Mouse (Mus musculus) cerebellum, adult 2 months (tissue): ENCODE data around the gene Cyb5rl. TPM values are rescaled to one million over a fixed set of nuclear protein-coding genes. Genes with fewer than 3 reads are reported as not detected.

Experiments
- DNase-seq, 2 experiments: peaks; one replicate each; pipeline ENCODE4 v3.0.0; 2021
- H3K27ac ChIP-seq: fragments of 200-500 bp; 2 replicates; pipeline ENCODE4 v1.5.1; 2012; ENCODE audit warnings: low read length, control low read depth, inconsistent platforms; ENCODE audit not compliant: insufficient read depth
- H3K27me3 ChIP-seq: fragments of 200-500 bp; 2 replicates; pipeline ENCODE4 v1.6.1; 2012; ENCODE audit warnings: inconsistent platforms, mild to moderate bottlenecking, low read length, moderate library complexity; ENCODE audit not compliant: control insufficient read depth, insufficient read depth
- H3K4me1 ChIP-seq: fragments of 200-500 bp; 2 replicates; pipeline ENCODE4 v1.6.1; 2011; ENCODE audit warnings: low read length; ENCODE audit not compliant: control insufficient read depth, insufficient read depth
- H3K4me3 ChIP-seq: fragments of 200-500 bp; replicated peaks from 2 replicates; pipeline ENCODE3; 2011; ENCODE audit warnings: mild to moderate bottlenecking, low read depth, low read length, control low read depth; ENCODE audit not compliant: insufficient read depth
- CTCF ChIP-seq: fragments of 200-500 bp; IDR thresholded peaks from 2 replicates; pipeline ENCODE4 v1.5.1; 2011; ENCODE audit warnings: low read depth, mild to moderate bottlenecking, control low read depth, low read length, moderate library complexity, borderline replicate concordance; ENCODE audit not compliant: insufficient read depth
- POLR2A ChIP-seq: fragments of 200-500 bp; IDR thresholded peaks from 2 replicates; pipeline ENCODE4 v1.6.1; 2011; ENCODE audit warnings: low read length, control low read depth, borderline replicate concordance; ENCODE audit not compliant: insufficient read depth
- WGBS: fragments of 180-500 bp; shearing (Covaris S2); methylation state at CpG from one replicate; pipeline ENCODE4 v1.1.7; 2018; 5-methylcytosine and 5-hydroxymethylcytosine counted together
- polyA plus RNA-seq: library from polyadenylated mRNA; depleted of rRNA; stranded (reverse); fragments of >200 nt; gene quantifications from 2 replicates; pipeline ENCODE4 v1.2.3, GENCODE M21; 2012; rRNA removed

The Cyb5rl gene
- 5.5 and 5.7 TPM in 2 replicates for polyA plus RNA-seq

- peak within 1 kb of the TSS; percentile 85 for H3K4me3 ChIP-seq
- H3K27me3 ChIP-seq = no peaks in the 10 kb centered on the region
- under 1% methylated on average over 60 of the region's 60 CpGs for WGBS
- peaks cover 6% of the 10 kb centered on the region; the same call in 1 of the 2 replicates for H3K4me1 ChIP-seq
- TF ChIP-seq POLR2A = peak; percentile 78
- TF ChIP-seq CTCF = no peak
- peak within 1 kb of the TSS; percentile 63; the same call in 1 of the 2 replicates for H3K27ac ChIP-seq
- peak; percentile 97 to 98 for DNase-seq
These were observed at the start of gene Cyb5rl, which contains the start of gene Mrpl37 for GRCm38 (mm10) chr4:107066252-107067124. Cyb5rl (plus strand) TSS chr4:107066988. Mrpl37 (minus strand) TSS chr4:107066868.

- no peak for DNase-seq
- TF ChIP-seq POLR2A (no peak), CTCF (no peak)
- Histone ChIP-seq H3K4me1 (peaks cover 76% of the 10 kb centered on the region), H3K27ac (no peak overlapping the region), H3K27me3 (no peaks in the 10 kb centered on the region), H3K4me3 (no peak overlapping the region)
These were observed 49.5 kb upstream of the Cyb5rl start for GRCm38 (mm10) chr4:107017257-107017656.

GRCm38 (mm10) chr4:107018521-107018920, 48.3 kb upstream of the Cyb5rl start:
- no peak for TF ChIP-seq POLR2A
- no peak for TF ChIP-seq CTCF
- no peak for DNase-seq
- peaks cover 65% of the 10 kb centered on the region for H3K4me1 ChIP-seq
- WGBS = 59% methylated on average over 3 of the region's 3 CpGs
- no peaks in the 10 kb centered on the region for H3K27me3 ChIP-seq
- H3K27ac ChIP-seq = no peak overlapping the region
- H3K4me3 ChIP-seq = no peak overlapping the region

DNA sequence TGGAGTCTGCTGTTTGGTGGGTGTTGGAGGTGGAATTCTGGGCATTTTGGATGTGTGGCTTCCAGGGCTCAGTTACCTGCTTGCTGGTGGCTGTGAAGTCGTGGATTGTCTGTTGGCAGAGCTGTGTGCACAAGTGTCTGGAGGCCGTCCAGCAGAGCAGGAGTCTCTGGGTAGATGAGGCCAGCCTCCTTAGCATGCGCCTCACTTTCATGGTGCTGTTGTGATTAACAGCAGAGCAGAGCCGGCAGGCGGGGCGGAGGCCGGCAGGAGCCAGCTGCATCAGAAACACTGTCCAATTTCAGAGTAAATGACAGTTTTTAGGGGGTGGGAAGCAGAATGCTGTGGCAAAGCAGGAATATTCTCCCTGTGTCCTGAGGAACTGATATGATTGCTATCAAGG, 47.8 kb upstream of the Cyb5rl start:
- Histone ChIP-seq H3K4me3 (no peak overlapping the region), H3K4me1 (peaks cover 60% of the 10 kb centered on the region), H3K27me3 (no peaks in the 10 kb centered on the region), H3K27ac (no peak overlapping the region)
- peak; percentile 72 to 77 for DNase-seq
- TF ChIP-seq CTCF (no peak), POLR2A (no peak)
- 8% methylated on average over 7 of the region's 7 CpGs for WGBS

- TF ChIP-seq POLR2A (no peak), CTCF (no peak)
- 89% methylated on average over 5 of the region's 5 CpGs for WGBS
- no peak for DNase-seq
- H3K4me3 ChIP-seq = no peak overlapping the region
- no peaks in the 10 kb centered on the region for H3K27me3 ChIP-seq
- no peak overlapping the region for H3K27ac ChIP-seq
- peaks cover 54% of the 10 kb centered on the region for H3K4me1 ChIP-seq
These were observed 46.3 kb upstream of the Cyb5rl start for GRCm38 (mm10) chr4:107020287-107021000.

DNA sequence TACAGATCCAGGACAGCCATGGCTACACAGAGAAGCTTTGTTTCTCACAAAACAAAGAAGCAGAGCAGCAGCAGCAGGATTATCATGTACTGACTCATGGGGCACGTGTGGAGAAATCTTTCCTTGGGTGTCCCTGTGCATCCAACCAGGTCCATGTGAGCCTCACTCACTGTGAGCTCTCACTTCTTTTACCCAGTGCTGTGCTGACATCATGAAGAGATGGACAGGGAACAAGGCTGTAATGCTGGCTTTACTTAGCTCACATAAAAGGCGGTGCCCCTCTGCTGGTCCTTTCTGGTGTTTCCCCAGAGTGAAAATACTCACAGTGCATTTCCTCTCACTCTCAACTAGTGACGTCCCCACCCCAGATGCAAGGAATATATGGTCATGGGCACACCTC, 45.3 kb upstream of the Cyb5rl start:
- 74% methylated on average over 3 of the region's 3 CpGs for WGBS
- Histone ChIP-seq H3K27ac (no peak overlapping the region), H3K4me3 (no peak overlapping the region), H3K4me1 (peaks cover 48% of the 10 kb centered on the region), H3K27me3 (no peaks in the 10 kb centered on the region)
- no peak for DNase-seq
- TF ChIP-seq POLR2A = no peak
- no peak for TF ChIP-seq CTCF

- H3K27me3 ChIP-seq = no peaks in the 10 kb centered on the region
- no peak overlapping the region for H3K4me3 ChIP-seq
- WGBS = 83% methylated on average over 7 of the region's 7 CpGs
- DNase-seq = no peak
- H3K27ac ChIP-seq = no peak overlapping the region
- no peak for TF ChIP-seq CTCF
- no peak for TF ChIP-seq POLR2A
- peaks cover 30% of the 10 kb centered on the region for H3K4me1 ChIP-seq
These were observed 41.9 kb upstream of the Cyb5rl start for GRCm38 (mm10) chr4:107024899-107025298.
